Mouse (Mus musculus) bone marrow, adult 2 months (tissue): ENCODE results near the gene Dusp5.

Experiments
- CTCF ChIP-seq: fragments of 200-500 bp; IDR thresholded peaks from 2 replicates; pipeline ENCODE4 v1.5.1; 2011; ENCODE audit warnings: low read length, control low read depth; ENCODE audit not compliant: control insufficient read depth, insufficient read depth
- POLR2A ChIP-seq: fragments of 200-500 bp; IDR thresholded peaks from 2 replicates; pipeline ENCODE4 v1.6.1; 2011; ENCODE audit warnings: low read depth, mild to moderate bottlenecking, control low read depth, low read length, borderline replicate concordance; ENCODE audit not compliant: control insufficient read depth

GRCm38 (mm10) chr19:53552795-53553194 is 23.9 kb downstream of the Dusp5 start:
- TF ChIP-seq CTCF, result no peak
- TF ChIP-seq POLR2A, result no peak
